Mouse (Mus musculus) hindbrain, embryonic 10.5 days (tissue): ENCODE results near the gene Gm4131. TPM values are rescaled to one million over a fixed set of nuclear protein-coding genes. Genes with fewer than 3 reads are reported as not detected.

Source experiments
- DNase-seq: peaks from one replicate; pipeline ENCODE4 v3.0.0-alpha.2; 2017; ENCODE audit warnings: low spot score
- H3K27ac ChIP-seq: fragments of 300-500 bp; sonication (generic); 2 replicates; pipeline ENCODE4 v1.5.1; 2016; ENCODE audit warnings: mild to moderate bottlenecking, moderate library complexity
- H3K27me3 ChIP-seq: fragments of 300-500 bp; sonication (generic); 2 replicates; pipeline ENCODE4 v1.6.1; 2016; ENCODE audit warnings: mild to moderate bottlenecking; ENCODE audit not compliant: poor library complexity, insufficient read depth, severe bottlenecking
- H3K36me3 ChIP-seq: fragments of 300-500 bp; sonication (generic); 2 replicates; pipeline ENCODE4 v1.6.1; 2016; ENCODE audit warnings: mild to moderate bottlenecking, moderate library complexity
- H3K4me1 ChIP-seq: fragments of 300-500 bp; sonication (generic); replicated peaks from 2 replicates; pipeline ENCODE4 v1.6.1; 2016; ENCODE audit warnings: mild to moderate bottlenecking
- H3K4me3 ChIP-seq: fragments of 300-500 bp; sonication (generic); 2 replicates; pipeline ENCODE4 v1.5.1; 2016; ENCODE audit warnings: mild to moderate bottlenecking, moderate library complexity
- H3K9me3 ChIP-seq: fragments of 300-500 bp; sonication (generic); 2 replicates; pipeline ENCODE4 v1.6.1; 2016; ENCODE audit warnings: mild to moderate bottlenecking, moderate library complexity
- WGBS: fragments of 180-500 bp; shearing (Covaris S2); methylation state at CpG from one replicate; pipeline ENCODE4 v1.1.7; 2016; 5-methylcytosine and 5-hydroxymethylcytosine counted together
- polyA plus RNA-seq: library from polyadenylated mRNA; unstranded; fragments of >200 nt; fragmentation: Nextera tagmentation; extraction: Ambion mirVana; gene quantifications from 2 replicates; pipeline ENCODE4 v1.2.1, GENCODE M21; 2016

Gm4131 gene
- polyA plus RNA-seq, 1 experiment from 2014 or later, result not detected

DNA sequence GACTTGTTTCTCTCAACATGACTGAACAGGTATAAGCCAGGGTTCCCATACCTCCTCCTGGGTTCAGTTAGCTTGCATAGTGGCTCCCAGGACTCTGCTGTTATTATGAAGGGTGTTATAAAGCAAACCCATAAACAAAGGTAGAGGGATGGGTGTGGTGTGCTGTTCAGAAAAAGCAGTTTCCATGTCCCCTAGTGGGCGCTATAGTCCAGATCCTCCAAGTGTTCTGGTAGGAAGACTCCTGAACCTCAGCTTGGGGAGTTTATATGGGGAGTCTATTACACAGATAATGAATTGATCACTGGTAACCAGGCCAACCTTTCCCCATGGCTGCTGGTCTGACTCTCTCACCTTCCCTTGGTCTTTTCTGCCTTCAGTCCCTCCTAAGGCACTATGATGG lies 92.2 kb downstream of the Gm4131 start:
- H3K9me3 ChIP-seq, result no peaks in the 10 kb centered on the region
- no peak for DNase-seq

GRCm38 (mm10) chr14:62472061-62472460 lies 94.7 kb downstream of the Gm4131 start:
- 87% methylated on average over 2 of the region's 2 CpGs for WGBS
- Histone ChIP-seq H3K27ac (no peak overlapping the region), H3K27me3 (no peaks in the 10 kb centered on the region), H3K4me3 (no peak overlapping the region), H3K9me3 (no peaks in the 10 kb centered on the region), H3K4me1 (peaks cover 12% of the 10 kb centered on the region; the same call in 1 of the 2 replicates), H3K36me3 (no peaks in the 10 kb centered on the region)
- DNase-seq, result no peak

More for the DNA sequence above, 92.2 kb downstream of the Gm4131 start:
- Histone ChIP-seq H3K36me3 (no peaks in the 10 kb centered on the region), H3K27ac (no peak overlapping the region), H3K4me1 (peaks cover 12% of the 10 kb centered on the region; the same call in 1 of the 2 replicates), H3K4me3 (no peak overlapping the region), H3K27me3 (no peaks in the 10 kb centered on the region)
- WGBS, result 69% methylated on average over 1 of the region's 1 CpGs

- H3K4me1 ChIP-seq, result peaks cover 23% of the 10 kb centered on the region
- no peak overlapping the region for H3K4me3 ChIP-seq
- no peak for DNase-seq
- WGBS, result 90% methylated on average over 5 of the region's 5 CpGs
- H3K36me3 ChIP-seq, result no peaks in the 10 kb centered on the region
- peaks cover 6% of the 10 kb centered on the region; the same call in 1 of the 2 replicates for H3K27me3 ChIP-seq
- no peaks in the 10 kb centered on the region for H3K9me3 ChIP-seq
- H3K27ac ChIP-seq, result no peak overlapping the region
Observed at GRCm38 (mm10) chr14:62468753-62469125, 98.0 kb downstream of the Gm4131 start.

- no peaks in the 10 kb centered on the region for H3K9me3 ChIP-seq
- H3K4me3 ChIP-seq, result no peak overlapping the region
- 76% methylated on average over 6 of the region's 6 CpGs for WGBS
- H3K27ac ChIP-seq, result no peak overlapping the region
- no peak for DNase-seq
- no peaks in the 10 kb centered on the region for H3K36me3 ChIP-seq
- H3K27me3 ChIP-seq, result peaks cover 11% of the 10 kb centered on the region; the same call in 1 of the 2 replicates
- peaks cover 23% of the 10 kb centered on the region for H3K4me1 ChIP-seq
Observed at GRCm38 (mm10) chr14:62468119-62468752, 98.5 kb downstream of the Gm4131 start.

DNA sequence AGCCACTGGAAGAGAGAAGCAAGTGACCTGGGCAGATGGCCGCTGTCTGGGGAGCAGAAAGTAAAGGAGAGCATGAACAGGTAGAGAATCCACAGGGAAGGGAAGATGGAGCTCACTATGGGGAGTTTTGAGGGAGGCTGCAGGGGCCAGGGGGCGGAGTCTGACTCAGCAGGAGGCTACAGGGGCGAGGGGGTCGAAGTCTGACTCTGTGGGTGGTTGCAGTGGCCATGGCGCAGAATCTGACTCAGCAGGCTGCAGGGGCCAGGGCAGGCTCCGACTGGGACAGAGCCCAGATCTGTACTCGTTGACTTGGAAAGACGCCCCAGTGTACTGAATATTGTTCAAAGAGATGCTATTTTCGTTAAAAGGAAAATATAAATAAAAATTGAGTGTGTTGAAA lies 101.8 kb downstream of the Gm4131 start:
- H3K4me3 ChIP-seq, result peak overlapping the region; percentile 27
- peaks cover 13% of the 10 kb centered on the region; the same call in 1 of the 2 replicates for H3K27me3 ChIP-seq
- H3K27ac ChIP-seq, result peak overlapping the region; percentile 24; the same call in 1 of the 2 replicates
- DNase-seq, result peak; percentile 29
- H3K36me3 ChIP-seq, result no peaks in the 10 kb centered on the region
- H3K9me3 ChIP-seq, result no peaks in the 10 kb centered on the region
- 16% methylated on average over 9 of the region's 9 CpGs for WGBS
- H3K4me1 ChIP-seq, result peaks cover 17% of the 10 kb centered on the region

GRCm38 (mm10) chr14:62459541-62459940 lies 107.2 kb downstream of the Gm4131 start:
- WGBS, result 66% methylated on average over 11 of the region's 11 CpGs

DNA sequence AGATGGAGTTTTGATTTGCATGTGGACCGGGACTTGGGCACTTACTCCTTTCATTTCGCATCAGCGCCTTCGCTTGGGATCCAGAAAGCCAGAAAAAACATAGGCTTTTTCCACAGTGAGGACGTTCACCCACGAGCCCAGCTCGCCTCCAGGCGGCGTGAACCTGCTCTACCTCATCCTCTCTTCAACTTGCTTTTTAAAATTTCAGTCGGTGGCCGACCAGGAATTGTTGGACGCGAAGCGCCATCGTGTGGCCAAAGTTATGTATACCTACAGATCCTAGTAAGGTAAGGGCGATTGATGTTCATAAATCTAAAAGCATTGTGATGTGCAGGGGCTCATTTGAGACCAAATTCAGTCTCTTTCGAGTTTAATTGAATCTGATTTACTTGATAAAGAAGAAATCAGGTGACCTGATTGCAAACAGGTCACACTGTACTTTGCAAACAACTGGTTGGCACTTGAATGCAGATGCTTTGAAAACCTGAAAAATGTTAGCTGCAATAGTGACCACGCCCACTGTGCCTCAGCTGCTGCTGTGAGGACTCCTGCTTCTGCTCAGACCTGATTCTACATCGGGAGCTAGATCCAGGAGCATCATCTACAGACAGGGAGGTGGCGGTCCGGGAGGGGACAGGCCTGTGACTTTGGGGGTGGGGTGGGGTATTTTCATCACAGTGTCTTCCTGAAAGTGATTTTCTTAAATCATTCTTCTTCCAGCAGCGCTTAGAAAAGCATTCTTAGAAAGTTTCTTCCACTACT lies 109.1 kb downstream of the Gm4131 start:
- no peaks in the 10 kb centered on the region for H3K9me3 ChIP-seq
- peaks cover 3% of the 10 kb centered on the region; the same call in 1 of the 2 replicates for H3K4me1 ChIP-seq
- H3K36me3 ChIP-seq, result no peaks in the 10 kb centered on the region
- no peak overlapping the region for H3K27ac ChIP-seq
- no peaks in the 10 kb centered on the region for H3K27me3 ChIP-seq
- 21% methylated on average over 22 of the region's 22 CpGs for WGBS
- peak; percentile 85 for DNase-seq
- H3K4me3 ChIP-seq, result no peak overlapping the region

More at GRCm38 (mm10) chr14:62459541-62459940, 107.2 kb downstream of the Gm4131 start:
- no peaks in the 10 kb centered on the region for H3K36me3 ChIP-seq
- no peak overlapping the region for H3K4me3 ChIP-seq
- H3K4me1 ChIP-seq, result peaks cover 5% of the 10 kb centered on the region
- H3K27ac ChIP-seq, result no peak overlapping the region
- H3K27me3 ChIP-seq, result peaks cover 13% of the 10 kb centered on the region; the same call in 1 of the 2 replicates
- no peaks in the 10 kb centered on the region for H3K9me3 ChIP-seq
- DNase-seq, result no peak

DNA sequence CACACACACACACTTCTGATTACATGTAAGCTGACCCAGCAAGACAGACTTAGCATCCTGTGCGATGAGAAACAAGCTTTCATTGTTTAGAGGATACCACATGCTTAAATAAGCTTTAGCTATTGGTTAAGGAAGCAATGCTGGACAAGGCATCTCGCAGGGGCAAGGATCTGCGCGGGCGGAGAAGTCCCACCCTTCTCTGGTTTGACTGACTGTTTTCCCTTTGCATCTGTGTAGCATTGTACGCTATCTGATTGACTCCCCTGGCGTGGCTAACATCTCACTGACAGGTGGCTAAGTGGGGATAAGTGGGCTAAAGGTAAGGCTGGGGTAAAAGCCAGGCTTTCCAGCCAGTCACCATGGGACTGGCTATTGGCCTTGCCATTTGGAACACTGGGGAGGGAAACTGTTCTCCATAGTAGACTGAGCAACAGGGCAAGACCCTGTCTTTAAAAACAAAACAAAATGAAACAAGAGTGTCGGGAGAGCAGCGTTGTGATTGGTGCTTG lies 110.4 kb downstream of the Gm4131 start, which contains the start of gene Gucy1b2:
TSS of gene Gucy1b2 (minus strand) at position 51 of the 509 bp plus-strand sequence.
- Histone ChIP-seq H3K9me3 (no peaks in the 10 kb centered on the region), H3K4me3 (no peak within 1 kb of the TSS), H3K27ac (no peak within 1 kb of the TSS), H3K36me3 (no peaks in the 10 kb centered on the region), H3K4me1 (peaks cover 3% of the 10 kb centered on the region; the same call in 1 of the 2 replicates), H3K27me3 (no peaks in the 10 kb centered on the region)
- DNase-seq, result no peak
- WGBS, result 76% methylated on average over 9 of the region's 9 CpGs

DNA sequence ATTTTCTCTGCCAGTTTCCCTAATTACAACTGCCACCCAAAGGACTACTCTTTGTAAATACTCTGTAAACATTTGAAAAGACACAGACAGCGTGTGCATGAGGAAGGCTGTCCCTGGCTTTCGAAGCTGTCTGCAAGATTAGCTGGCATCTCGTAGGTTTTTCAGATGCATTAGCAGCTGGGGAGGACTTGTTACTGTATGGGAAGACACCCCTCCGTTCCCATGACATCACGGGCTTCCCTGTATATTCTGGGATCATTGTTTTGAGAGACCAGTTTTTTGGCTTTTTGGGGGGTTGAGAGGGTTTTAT lies 111.2 kb downstream of the Gm4131 start:
- DNase-seq, result no peak
- WGBS, result 85% methylated on average over 5 of the region's 5 CpGs
- Histone ChIP-seq H3K27me3 (no peaks in the 10 kb centered on the region), H3K4me1 (peaks cover 3% of the 10 kb centered on the region; the same call in 1 of the 2 replicates), H3K27ac (no peak overlapping the region), H3K36me3 (no peaks in the 10 kb centered on the region), H3K4me3 (no peak overlapping the region), H3K9me3 (no peaks in the 10 kb centered on the region)

- H3K4me3 ChIP-seq, result no peak overlapping the region
- no peaks in the 10 kb centered on the region for H3K36me3 ChIP-seq
- WGBS, result 69% methylated on average over 9 of the region's 9 CpGs
- H3K4me1 ChIP-seq, result peaks cover 3% of the 10 kb centered on the region; the same call in 1 of the 2 replicates
- no peaks in the 10 kb centered on the region for H3K27me3 ChIP-seq
- DNase-seq, result no peak
- no peak overlapping the region for H3K27ac ChIP-seq
- H3K9me3 ChIP-seq, result no peaks in the 10 kb centered on the region
Observed at GRCm38 (mm10) chr14:62454760-62455569, 111.8 kb downstream of the Gm4131 start.

DNA sequence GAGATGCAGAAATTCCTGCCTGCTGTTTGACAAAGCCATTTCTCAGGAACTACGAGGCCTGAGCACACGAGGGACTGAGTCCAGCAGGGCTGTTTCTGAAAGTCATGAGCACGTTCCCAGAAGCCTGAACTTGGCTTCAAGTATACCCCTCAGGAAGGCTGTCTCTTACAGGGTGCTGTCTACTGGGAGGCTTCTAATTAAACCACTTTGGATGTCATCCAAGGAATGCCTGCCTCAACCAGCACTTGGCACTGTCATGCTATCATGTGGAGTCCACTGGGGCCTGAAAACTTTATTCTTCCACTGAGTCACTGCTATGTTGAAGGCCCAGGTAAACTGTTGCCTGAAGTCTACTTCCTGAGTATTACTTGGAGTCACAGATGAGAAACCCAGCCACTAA lies 112.6 kb downstream of the Gm4131 start:
- H3K27me3 ChIP-seq, result no peaks in the 10 kb centered on the region
- H3K4me1 ChIP-seq, result peaks cover 3% of the 10 kb centered on the region; the same call in 1 of the 2 replicates
- no peaks in the 10 kb centered on the region for H3K36me3 ChIP-seq
- 79% methylated on average over 3 of the region's 3 CpGs for WGBS
- H3K4me3 ChIP-seq, result no peak overlapping the region
- H3K9me3 ChIP-seq, result no peaks in the 10 kb centered on the region
- no peak for DNase-seq
- H3K27ac ChIP-seq, result no peak overlapping the region

DNA sequence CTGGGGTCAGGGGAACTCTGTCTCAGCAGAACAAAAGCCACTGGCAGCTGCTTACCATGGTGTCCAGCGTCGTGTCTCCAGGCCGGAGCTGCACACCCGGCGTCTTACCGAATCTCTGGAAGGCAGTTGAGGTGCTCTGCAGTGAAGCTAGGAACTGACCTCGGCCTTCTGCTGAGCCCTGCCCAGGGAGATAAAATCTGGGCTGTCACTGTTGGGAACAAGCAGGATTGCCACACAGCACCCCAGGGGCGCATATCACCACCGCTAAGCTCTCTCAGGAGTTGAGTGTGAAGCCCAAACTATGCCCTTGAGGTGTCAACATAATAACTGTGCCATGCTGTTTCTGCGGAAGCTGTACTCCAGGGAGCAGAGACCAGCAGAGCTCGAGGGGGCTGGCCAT lies 113.4 kb downstream of the Gm4131 start:
- no peaks in the 10 kb centered on the region for H3K9me3 ChIP-seq
- H3K27me3 ChIP-seq, result no peaks in the 10 kb centered on the region
- WGBS, result 80% methylated on average over 11 of the region's 11 CpGs
- no peaks in the 10 kb centered on the region for H3K36me3 ChIP-seq
- no peak for DNase-seq
- no peak overlapping the region for H3K4me3 ChIP-seq
- H3K27ac ChIP-seq, result no peak overlapping the region
- peaks cover 3% of the 10 kb centered on the region; the same call in 1 of the 2 replicates for H3K4me1 ChIP-seq
